22 mouse cellular contexts compared by ENCODE assay signal in genomic region chr13:42772314-42772713, GRCm38 (mm10).
DNase-seq lines count a peak whose midpoint lies in the region; ATAC-seq and TF ChIP-seq lines count a peak whose summit lies in the region.
"Had no signal": no experiment of that assay in that cellular context is flagged by ENCODE, and none has a peak within 500 bp of the region (broad histone marks: within the 10 kb centered on the region; RNA-seq: fewer than 3 reads in every experiment).

No protein-coding gene starts in this region.

- 31% methylated on average over 6 of the region's 6 CpGs for WGBS in hindbrain, postnatal 0 days
- WGBS in hindbrain, embryonic 13.5 days = 32% methylated on average over 6 of the region's 6 CpGs
- WGBS in midbrain, embryonic 11.5 days = 13% methylated on average over 6 of the region's 6 CpGs

- no peak for ATAC-seq in hindbrain, postnatal 0 days
- ATAC-seq in hindbrain, embryonic 13.5 days (ENCODE audit: low FRiP score) = no peak
- ATAC-seq in midbrain, embryonic 11.5 days (ENCODE audit: low FRiP score) = peak; percentile 65
- ATAC-seq in megakaryocyte, adult 5-6 weeks (ENCODE audit: poor library complexity, severe bottlenecking) = no peak
- ATAC-seq: CD4-positive, CD25-positive, alpha-beta regulatory T cell, adult 4 months; intestine, postnatal 0 days; liver, embryonic 12.5 days had no signal

- peak; percentile 21 for DNase-seq in embryo, embryonic 10 days (ENCODE audit: low spot score)
- DNase-seq in embryo, embryonic 9.5 days (ENCODE audit: extremely low spot score) = no peak
- DNase-seq in hindbrain, postnatal 0 days (ENCODE audit: low spot score) = peak; percentile 23
- peak; percentile 91 for DNase-seq in midbrain, embryonic 11.5 days (ENCODE audit: low spot score, missing footprints)
- peak; percentile 91 for DNase-seq in retina, postnatal 1 day
- no peak for DNase-seq in urinary bladder, postnatal 10 days (ENCODE audit: low spot score)
- DNase-seq: cerebellum, adult 11 months; cerebellum, postnatal 36 days; gastrocnemius, postnatal 14 days; kidney, postnatal 10 days; lung, embryonic 14.5 days; thymus, adult 2 months had no signal

- no peaks in the 10 kb centered on the region for H3K27me3 ChIP-seq in hindbrain, postnatal 0 days (ENCODE audit: insufficient read depth, low read length)
- no peaks in the 10 kb centered on the region for H3K27me3 ChIP-seq in hindbrain, embryonic 13.5 days
- H3K27me3 ChIP-seq in midbrain, embryonic 11.5 days (ENCODE audit: control insufficient read depth, insufficient read depth, low read length) = no peaks in the 10 kb centered on the region
- H3K27me3 ChIP-seq: embryonic facial prominence, embryonic 15.5 days; hindbrain, embryonic 12.5 days; liver, embryonic 12.5 days; stomach, embryonic 15.5 days had no signal

- H3K36me3 ChIP-seq in hindbrain, postnatal 0 days (ENCODE audit: insufficient read depth, low read length) = no peaks in the 10 kb centered on the region
- no peaks in the 10 kb centered on the region for H3K36me3 ChIP-seq in hindbrain, embryonic 13.5 days
- no peaks in the 10 kb centered on the region for H3K36me3 ChIP-seq in midbrain, embryonic 11.5 days (ENCODE audit: control insufficient read depth, insufficient read depth, low read length)
- H3K36me3 ChIP-seq: embryonic facial prominence, embryonic 15.5 days; G1E; hindbrain, embryonic 12.5 days; liver, embryonic 12.5 days; stomach, embryonic 15.5 days had no signal

- no peak overlapping the region for H3K4me3 ChIP-seq in hindbrain, postnatal 0 days (ENCODE audit: low read length)
- H3K4me3 ChIP-seq in hindbrain, embryonic 13.5 days = no peak overlapping the region
- no peak overlapping the region for H3K4me3 ChIP-seq in midbrain, embryonic 11.5 days (ENCODE audit: low read depth, low read length)
- H3K4me3 ChIP-seq: embryonic facial prominence, embryonic 15.5 days; hindbrain, embryonic 12.5 days; liver, embryonic 12.5 days; stomach, embryonic 15.5 days had no signal

- no peak for TF ChIP-seq CTCF in hindbrain, postnatal 0 days (IDR thresholded peaks at IDR 0.05; ENCODE audit: low read depth)

- H3K9ac ChIP-seq in hindbrain, postnatal 0 days (replicated peaks; ENCODE audit: low read length) = no peak overlapping the region
- no peak overlapping the region for H3K9ac ChIP-seq in hindbrain, embryonic 13.5 days
- no peak overlapping the region for H3K9ac ChIP-seq in midbrain, embryonic 11.5 days (ENCODE audit: low read length)
- H3K9ac ChIP-seq: embryonic facial prominence, embryonic 15.5 days; hindbrain, embryonic 12.5 days; liver, embryonic 12.5 days; lung, embryonic 14.5 days; stomach, embryonic 15.5 days had no signal

- no peak overlapping the region for H3K27ac ChIP-seq in hindbrain, postnatal 0 days
- H3K27ac ChIP-seq in hindbrain, embryonic 13.5 days = no peak overlapping the region; the same call in 1 of the 2 replicates
- H3K27ac ChIP-seq in midbrain, embryonic 11.5 days (ENCODE audit: low read depth, low read length) = no peak overlapping the region
- H3K27ac ChIP-seq: embryonic facial prominence, embryonic 15.5 days; hindbrain, embryonic 12.5 days; liver, embryonic 12.5 days; macrophage; stomach, embryonic 15.5 days had no signal

- H3K4me2 ChIP-seq in hindbrain, postnatal 0 days (ENCODE audit: low read depth, low read length) = no peak overlapping the region
- H3K4me2 ChIP-seq in hindbrain, embryonic 13.5 days = no peak overlapping the region
- H3K4me2 ChIP-seq in midbrain, embryonic 11.5 days = peak overlapping the region; percentile 25
- H3K4me2 ChIP-seq: embryonic facial prominence, embryonic 15.5 days; hindbrain, embryonic 12.5 days; liver, embryonic 12.5 days; lung, embryonic 14.5 days; stomach, embryonic 15.5 days had no signal

- no peaks in the 10 kb centered on the region for H3K9me3 ChIP-seq in hindbrain, postnatal 0 days (ENCODE audit: low read length)
- H3K9me3 ChIP-seq in hindbrain, embryonic 13.5 days = no peaks in the 10 kb centered on the region
- H3K9me3 ChIP-seq in midbrain, embryonic 11.5 days (ENCODE audit: control insufficient read depth, low read length) = no peaks in the 10 kb centered on the region
- H3K9me3 ChIP-seq: embryonic facial prominence, embryonic 15.5 days; hindbrain, embryonic 12.5 days; liver, embryonic 12.5 days; stomach, embryonic 15.5 days had no signal

- H3K4me1 ChIP-seq in hindbrain, postnatal 0 days (ENCODE audit: insufficient read depth, low read length) = 0 out of 2 replicates have a peak, but pooled peaks cover 4% of the 10 kb centered on the region
- H3K4me1 ChIP-seq in hindbrain, embryonic 13.5 days (replicated peaks) = peaks cover 31% of the 10 kb centered on the region
- H3K4me1 ChIP-seq in midbrain, embryonic 11.5 days (ENCODE audit: control insufficient read depth, insufficient read depth, low read length) = peaks cover 13% of the 10 kb centered on the region
- H3K4me1 ChIP-seq: embryonic facial prominence, embryonic 15.5 days; liver, embryonic 12.5 days; stomach, embryonic 15.5 days had no signal

Comparison
In these comparisons a context has a peak if more than half of its experiments do, and no peak if none do; other contexts are left out.
1. DNase-seq: peak in embryo, embryonic 10 days (single experiment), hindbrain, postnatal 0 days (single experiment), midbrain, embryonic 11.5 days (single experiment) and retina, postnatal 1 day (single experiment); none in embryo, embryonic 9.5 days (single experiment) and urinary bladder, postnatal 10 days (single experiment).